Mouse (Mus musculus): ENCODE results near the gene Wsb2. TPM values are rescaled to one million over a fixed set of nuclear protein-coding genes. Genes with fewer than 3 reads are reported as not detected.
"Not testable (repeated sequence)": the region's sequence is repeated elsewhere in the genome, so short reads cannot be mapped to it uniquely, and the experiment has no call there.

Wsb2 gene
- polyA plus RNA-seq, 1 experiment from 2014 or later = 94.4 TPM

GRCm38 (mm10) chr5:117398007-117398550, 41.0 kb downstream of the Wsb2 start:
- H3K4me2 ChIP-seq = no peak overlapping the region
- H3K9me3 ChIP-seq = no peaks in the 10 kb centered on the region
- no peaks in the 10 kb centered on the region for H3K36me3 ChIP-seq (replicated peaks)
- no peak overlapping the region for H3K9ac ChIP-seq
- H3K4me1 ChIP-seq = peaks cover 3% of the 10 kb centered on the region
- H3K27me3 ChIP-seq = no peaks in the 10 kb centered on the region
- ATAC-seq (ENCODE audit: low FRiP score) = no peak
- WGBS = 20% methylated on average over 4 of the region's 5 CpGs
- H3K27ac ChIP-seq = no peak overlapping the region
- no peak overlapping the region for H3K4me3 ChIP-seq (replicated peaks)

- Histone ChIP-seq H3K9ac (no peak overlapping the region), H3K4me3 (replicated peaks) (no peak overlapping the region), H3K9me3 (no peaks in the 10 kb centered on the region), H3K27ac (no peak overlapping the region), H3K4me2 (no peak overlapping the region), H3K27me3 (no peaks in the 10 kb centered on the region), H3K4me1 (peaks cover 3% of the 10 kb centered on the region), H3K36me3 (replicated peaks) (no peaks in the 10 kb centered on the region)
- no peak for ATAC-seq (ENCODE audit: low FRiP score)
- WGBS = 78% methylated on average over 9 of the region's 9 CpGs
Observed at GRCm38 (mm10) chr5:117399281-117399680, 42.2 kb downstream of the Wsb2 start.

- Histone ChIP-seq H3K27ac (no peak overlapping the region), H3K9ac (no peak overlapping the region), H3K4me3 (replicated peaks) (no peak overlapping the region), H3K27me3 (no peaks in the 10 kb centered on the region), H3K36me3 (replicated peaks) (no peaks in the 10 kb centered on the region), H3K4me1 (no peaks in the 10 kb centered on the region), H3K4me2 (no peak overlapping the region), H3K9me3 (no peaks in the 10 kb centered on the region)
- WGBS = 89% methylated on average over 8 of the region's 8 CpGs
- ATAC-seq (ENCODE audit: low FRiP score) = no peak
Observed at GRCm38 (mm10) chr5:117403609-117404008, 46.5 kb downstream of the Wsb2 start.

- H3K4me1 ChIP-seq; H3K27me3 ChIP-seq; H3K9ac ChIP-seq; H3K4me2 ChIP-seq; H3K9me3 ChIP-seq; H3K4me3 ChIP-seq (replicated peaks); H3K36me3 ChIP-seq (replicated peaks); ATAC-seq (ENCODE audit: low FRiP score); H3K27ac ChIP-seq: not testable (repeated sequence)
- 95% methylated on average over 2 of the region's 2 CpGs for WGBS
Observed at GRCm38 (mm10) chr5:117404671-117405070, 47.6 kb downstream of the Wsb2 start.

- H3K4me3 ChIP-seq (replicated peaks) = no peak overlapping the region
- 70% methylated on average over 4 of the region's 4 CpGs for WGBS
- H3K27ac ChIP-seq = no peak overlapping the region
- no peak overlapping the region for H3K4me2 ChIP-seq
- H3K9ac ChIP-seq = no peak overlapping the region
- no peak for ATAC-seq (ENCODE audit: low FRiP score)
- no peaks in the 10 kb centered on the region for H3K9me3 ChIP-seq
- no peaks in the 10 kb centered on the region for H3K36me3 ChIP-seq (replicated peaks)
- peaks cover 17% of the 10 kb centered on the region; the same call in 1 of the 2 replicates for H3K27me3 ChIP-seq
- H3K4me1 ChIP-seq = peaks cover 5% of the 10 kb centered on the region
Observed at GRCm38 (mm10) chr5:117408216-117408615, 51.1 kb downstream of the Wsb2 start.

GRCm38 (mm10) chr5:117409369-117409768, 52.3 kb downstream of the Wsb2 start:
- Histone ChIP-seq H3K4me3 (replicated peaks) (no peak overlapping the region), H3K36me3 (replicated peaks) (no peaks in the 10 kb centered on the region), H3K4me2 (no peak overlapping the region), H3K4me1 (peaks cover 8% of the 10 kb centered on the region), H3K9ac (no peak overlapping the region), H3K27ac (no peak overlapping the region), H3K27me3 (peaks cover 24% of the 10 kb centered on the region; the same call in 1 of the 2 replicates), H3K9me3 (no peaks in the 10 kb centered on the region)
- 76% methylated on average over 6 of the region's 6 CpGs for WGBS
- ATAC-seq (ENCODE audit: low FRiP score) = no peak

- peak within 1 kb of the TSS; percentile 73 for H3K4me3 ChIP-seq (replicated peaks)
- H3K4me1 ChIP-seq = peaks cover 20% of the 10 kb centered on the region
- ATAC-seq (ENCODE audit: low FRiP score) = peak; percentile 94
- H3K27me3 ChIP-seq = peaks cover 47% of the 10 kb centered on the region
- WGBS = 0% methylated on average over 79 of the region's 89 CpGs
- H3K9ac ChIP-seq = peak within 1 kb of the TSS; percentile 79
- H3K9me3 ChIP-seq = no peaks in the 10 kb centered on the region
- peak within 1 kb of the TSS; percentile 79 for H3K4me2 ChIP-seq
- H3K36me3 ChIP-seq (replicated peaks) = no peaks in the 10 kb centered on the region
- H3K27ac ChIP-seq = peak within 1 kb of the TSS; percentile 97
Observed at GRCm38 (mm10) chr5:117413507-117414501, 56.7 kb downstream of the Wsb2 start, which contains the start of gene Ksr2. Gene Ksr2 (plus strand): TSS chr5:117414000.

GRCm38 (mm10) chr5:117414611-117415010, 57.5 kb downstream of the Wsb2 start:
- Histone ChIP-seq H3K9me3 (no peaks in the 10 kb centered on the region), H3K27me3 (peaks cover 40% of the 10 kb centered on the region), H3K4me1 (peaks cover 20% of the 10 kb centered on the region), H3K4me2 (peak overlapping the region; percentile 79), H3K4me3 (replicated peaks) (peak overlapping the region; percentile 73), H3K27ac (peak overlapping the region; percentile 97), H3K36me3 (replicated peaks) (no peaks in the 10 kb centered on the region), H3K9ac (peak overlapping the region; percentile 79)
- 3% methylated on average over 10 of the region's 10 CpGs for WGBS
- 0 out of 2 replicates have a peak, but pooled peaks have one; percentile 10 for ATAC-seq (ENCODE audit: low FRiP score)

GRCm38 (mm10) chr5:117415011-117415912, 58.2 kb downstream of the Wsb2 start:
- peak overlapping the region; percentile 79 for H3K4me2 ChIP-seq
- no peak overlapping the region for H3K27ac ChIP-seq
- peaks cover 40% of the 10 kb centered on the region for H3K27me3 ChIP-seq
- peak overlapping the region; percentile 79 for H3K9ac ChIP-seq
- peaks cover 20% of the 10 kb centered on the region for H3K4me1 ChIP-seq
- WGBS = 24% methylated on average over 19 of the region's 19 CpGs
- H3K4me3 ChIP-seq (replicated peaks) = peak overlapping the region; percentile 73
- H3K36me3 ChIP-seq (replicated peaks) = no peaks in the 10 kb centered on the region
- ATAC-seq (ENCODE audit: low FRiP score) = no peak
- H3K9me3 ChIP-seq = no peaks in the 10 kb centered on the region

GRCm38 (mm10) chr5:117417442-117417841, 60.3 kb downstream of the Wsb2 start:
- H3K9me3 ChIP-seq = no peaks in the 10 kb centered on the region
- H3K27ac ChIP-seq = no peak overlapping the region
- no peaks in the 10 kb centered on the region for H3K36me3 ChIP-seq (replicated peaks)
- no peak overlapping the region for H3K9ac ChIP-seq
- WGBS = 82% methylated on average over 2 of the region's 2 CpGs
- ATAC-seq (ENCODE audit: low FRiP score) = no peak
- peaks cover 20% of the 10 kb centered on the region for H3K4me1 ChIP-seq
- peaks cover 30% of the 10 kb centered on the region for H3K27me3 ChIP-seq
- H3K4me3 ChIP-seq (replicated peaks) = no peak overlapping the region
- no peak overlapping the region for H3K4me2 ChIP-seq
